In genomic region chr9:61325931-61326351, GRCm38 (mm10) we compare ENCODE assay signal across 11 mouse cellular contexts. TPM values are rescaled to one million over a fixed set of nuclear protein-coding genes. Genes with fewer than 3 reads are reported as not detected.
DNase-seq lines count a peak whose midpoint lies in the region; TF ChIP-seq lines count a peak whose summit lies in the region.
"Had no signal": no experiment of that assay in that cellular context is flagged by ENCODE, and none has a peak within 500 bp of the region (broad histone marks: within the 10 kb centered on the region; RNA-seq: fewer than 3 reads in every experiment).

No protein-coding gene starts in this region.

- no peak for TF ChIP-seq POLR2A in MEL (IDR thresholded peaks at IDR 0.05; ENCODE audit: control insufficient read depth in 1 of 2, insufficient read depth in 1 of 2, low read depth in 1 of 2, low read length in 2 of 2, poor library complexity in 1 of 2)

- H3K4me3 ChIP-seq in MEL (ENCODE audit: control insufficient read depth in 1 of 2, insufficient read depth in 1 of 2, low read depth in 2 of 2, low read length in 2 of 2): no peak overlapping the region
- H3K4me3 ChIP-seq in limb, embryonic 10.5 days: no peak overlapping the region
- H3K4me3 ChIP-seq: intestine, embryonic 15.5 days had no signal

- no peak overlapping the region for H3K27ac ChIP-seq in MEL (ENCODE audit: control insufficient read depth, low read depth, low read length)
- H3K27ac ChIP-seq in limb, embryonic 10.5 days: no peak overlapping the region
- H3K27ac ChIP-seq: intestine, embryonic 15.5 days had no signal

- peaks cover 0 to 31% of the 10 kb centered on the region in 2 experiments; a peak in 2 of 4 replicates for H3K36me3 ChIP-seq in MEL (ENCODE audit: control insufficient read depth in 1 of 2, insufficient read depth in 2 of 2, low read length in 2 of 2)
- no peaks in the 10 kb centered on the region for H3K36me3 ChIP-seq in limb, embryonic 10.5 days
- H3K36me3 ChIP-seq: intestine, embryonic 15.5 days had no signal

- peaks cover 11 to 59% of the 10 kb centered on the region in 2 experiments for H3K4me1 ChIP-seq in MEL (ENCODE audit: control insufficient read depth in 1 of 2, insufficient read depth in 2 of 2, low read length in 2 of 2)
- peaks cover 39% of the 10 kb centered on the region for H3K4me1 ChIP-seq in limb, embryonic 10.5 days

- H3K9ac ChIP-seq in MEL (ENCODE audit: control insufficient read depth, low read depth, low read length, poor library complexity, severe bottlenecking): no peak overlapping the region
- H3K9ac ChIP-seq: intestine, embryonic 15.5 days had no signal

- no peaks in the 10 kb centered on the region for H3K27me3 ChIP-seq in MEL (ENCODE audit: control insufficient read depth in 1 of 2, insufficient read depth in 2 of 2, low read length in 2 of 2)
- H3K27me3 ChIP-seq in limb, embryonic 10.5 days (ENCODE audit: low read depth, poor library complexity, severe bottlenecking): peaks cover 90% of the 10 kb centered on the region
- H3K27me3 ChIP-seq: intestine, embryonic 15.5 days had no signal

- H3K9me3 ChIP-seq in MEL (replicated peaks; ENCODE audit: insufficient read depth, low read length): no peaks in the 10 kb centered on the region
- H3K9me3 ChIP-seq in limb, embryonic 10.5 days (replicated peaks): no peaks in the 10 kb centered on the region
- H3K9me3 ChIP-seq: intestine, embryonic 15.5 days had no signal

- 6% methylated on average over 7 of the region's 7 CpGs for WGBS in limb, embryonic 10.5 days

- no peak for TF ChIP-seq CTCF in MEL (IDR thresholded peaks at IDR 0.05 in 2 of 3, conservative IDR thresholded peaks at IDR 0.05 in 1 of 3; ENCODE audit: control insufficient read depth in 1 of 3, insufficient read depth in 1 of 3, low read depth in 2 of 3, low read length in 3 of 3, poor library complexity in 1 of 3, severe bottlenecking in 1 of 3)

- TF ChIP-seq EP300 in MEL (IDR thresholded peaks at IDR 0.05; ENCODE audit: low read depth in 1 of 2, low read length in 2 of 2): peak in 1 of 2 experiments; percentile 55; a peak in 2 of 4 replicates

- DNase-seq in kidney, adult 9 months: peak; percentile 38
- no peak for DNase-seq in kidney, adult 18-20 months
- DNase-seq in 3T3-L1 (ENCODE audit: low read depth, low spot score) (peak; percentile 70), MEL (ENCODE audit: low read depth, low spot score) (no peak)
- peak; percentile 58 for DNase-seq in embryo, embryonic 11 days
- DNase-seq in limb, embryonic 10.5 days (ENCODE audit: low spot score): no peak
- DNase-seq in right cerebral cortex, adult 2 months (ENCODE audit: low spot score in 2 of 2): no peak
- DNase-seq: cerebellum, adult 2 months; liver; lung, postnatal 36 days had no signal

- no peaks in the 10 kb centered on the region for H3K79me2 ChIP-seq in MEL (ENCODE audit: control insufficient read depth, insufficient read depth, low read length, poor library complexity)

- TF ChIP-seq RAD21 in MEL (IDR thresholded peaks at IDR 0.05; ENCODE audit: low read depth, low read length): no peak

TF ChIP-seq in MEL, 35 proteins besides CTCF, POLR2A, EP300 and RAD21:
- TF ChIP-seq POLR2AphosphoS2 (IDR thresholded peaks at IDR 0.05; ENCODE audit: low read length) (no peak), RCOR1 (IDR thresholded peaks at IDR 0.05; ENCODE audit: low read depth, low read length) (no peak), BHLHE40 (IDR thresholded peaks at IDR 0.05; ENCODE audit: borderline replicate concordance, low read depth, low read length) (no peak), CHD1 (IDR thresholded peaks at IDR 0.05; ENCODE audit: low read depth, low read length) (no peak), ZC3H11A (IDR thresholded peaks at IDR 0.05; ENCODE audit: low read depth, low read length) (no peak), MAFK (IDR thresholded peaks at IDR 0.05; ENCODE audit: borderline replicate concordance, low read depth, low read length) (no peak), ZNF384 (IDR thresholded peaks at IDR 0.05; ENCODE audit: low read depth, low read length) (no peak), USF2 (IDR thresholded peaks at IDR 0.05; ENCODE audit: borderline replicate concordance in 1 of 2, insufficient read depth in 1 of 2, low read depth in 1 of 2, low read length in 2 of 2) (no peak), SIN3A (IDR thresholded peaks at IDR 0.05; ENCODE audit: low read length) (no peak), ZKSCAN1 (IDR thresholded peaks at IDR 0.05; ENCODE audit: low read depth, low read length) (no peak), ETS1 (IDR thresholded peaks at IDR 0.05; ENCODE audit: low read depth, low read length) (peak; percentile 39; the same call in 1 of the 2 replicates), TCF12 (IDR thresholded peaks at IDR 0.05; ENCODE audit: low read depth, low read length) (peak; percentile 53), USF1 (IDR thresholded peaks at IDR 0.05; ENCODE audit: low read depth, low read length) (no peak), TBP (IDR thresholded peaks at IDR 0.05; ENCODE audit: low read depth, low read length) (no peak), KAT2A (conservative IDR thresholded peaks at IDR 0.05; ENCODE audit: low read depth, low read length) (no peak), SMC3 (IDR thresholded peaks at IDR 0.05; ENCODE audit: low read depth, low read length) (no peak), MEF2A (IDR thresholded peaks at IDR 0.05; ENCODE audit: extremely low read depth, insufficient replicate concordance, low read depth, low read length, poor library complexity, severe bottlenecking) (no peak), MAZ (IDR thresholded peaks at IDR 0.05; ENCODE audit: low read depth, low read length) (no peak), GATA1 (IDR thresholded peaks at IDR 0.05; ENCODE audit: low read depth, low read length) (peak; percentile 61), ZMIZ1 (IDR thresholded peaks at IDR 0.05; ENCODE audit: low read depth, low read length) (no peak), MYC (IDR thresholded peaks at IDR 0.05; ENCODE audit: low read depth, low read length) (no peak), UBTF (IDR thresholded peaks at IDR 0.05; ENCODE audit: borderline replicate concordance, insufficient read depth, low read depth, low read length) (no peak), ELF1 (IDR thresholded peaks at IDR 0.05; ENCODE audit: low read depth, low read length) (no peak), JUND (IDR thresholded peaks at IDR 0.05; ENCODE audit: low read depth, low read length) (no peak), NRF1 (IDR thresholded peaks at IDR 0.05; ENCODE audit: insufficient read depth, low read depth, low read length, poor library complexity, severe bottlenecking) (no peak)

RNA-seq across cellular contexts. Expression of gene Tle3, which starts 46.2 kb away (rescaled TPM):
- total RNA-seq in MEL (2012; rRNA removed): 20.3 and 28.4 TPM in 2 replicates
- polyA plus RNA-seq in MEL (2012; ENCODE audit: insufficient read depth in 1 of 2, insufficient read length in 2 of 2, low read depth in 1 of 2, low replicate concordance in 2 of 2, missing spikeins in 1 of 2): 10 to 100 TPM in 1 of 2 experiments, not detected in 1; 26.8 TPM
- polyA plus RNA-seq in limb, embryonic 10.5 days (2016; fragmentation: Nextera tagmentation; extraction: Ambion mirVana): 53.4 and 55.7 TPM in 2 replicates

Comparison
In these comparisons a context has a peak if more than half of its experiments do, and no peak if none do; other contexts are left out.
1. DNase-seq: peak in kidney, adult 9 months (single experiment), 3T3-L1 (single experiment) and embryo, embryonic 11 days (single experiment); none in kidney, adult 18-20 months (single experiment), MEL (single experiment), limb, embryonic 10.5 days (single experiment) and right cerebral cortex, adult 2 months (0 of 2).